Mouse (Mus musculus) midbrain, embryonic 15.5 days (tissue): ENCODE measurements around the gene Zfp874a. TPM values are rescaled to one million over a fixed set of nuclear protein-coding genes. Genes with fewer than 3 reads are reported as not detected.

Experiments used
- polyA plus RNA-seq: library from polyadenylated mRNA; unstranded; fragments of >200 nt; fragmentation: Nextera tagmentation; extraction: Ambion mirVana; gene quantifications from 2 replicates; pipeline ENCODE4 v1.2.1, GENCODE M21; 2015

The Zfp874a gene
- polyA plus RNA-seq, 1 experiment from 2014 or later: 5.6 TPM

Other genes starting within 250 kb of the Zfp874a start
- gene Zfp458, start 173.2 kb downstream of the Zfp874a start, polyA plus RNA-seq: 5.1 and 6.3 TPM in 2 replicates
- 0.91 and 1.5 TPM in 2 replicates for gene Zfp457, start 145.1 kb downstream of the Zfp874a start, polyA plus RNA-seq
- gene Zfp595, start 119.1 kb downstream of the Zfp874a start, polyA plus RNA-seq: 1.4 and 1.6 TPM in 2 replicates
- gene Gm28044, start 91.1 kb downstream of the Zfp874a start, polyA plus RNA-seq: not detected in 2 replicates
- gene Zfp953, start 91.0 kb downstream of the Zfp874a start, polyA plus RNA-seq: 0.49 and 0.68 TPM in 2 replicates
- not detected in 2 replicates for gene Gm28041, start 75.9 kb downstream of the Zfp874a start, polyA plus RNA-seq
- gene Zfp456, start 75.8 kb downstream of the Zfp874a start, polyA plus RNA-seq: 0.53 and 0.79 TPM in 2 replicates
- gene Zfp429, start 51.8 kb downstream of the Zfp874a start, polyA plus RNA-seq: 4.2 and 4.9 TPM in 2 replicates
- 1.0 and 1.3 TPM in 2 replicates for gene Zfp459, start 30.2 kb downstream of the Zfp874a start, polyA plus RNA-seq
- 2.3 and 3.0 TPM in 2 replicates for gene Zfp874b, start 32.6 kb upstream of the Zfp874a start, polyA plus RNA-seq
- 13.0 and 13.7 TPM in 2 replicates for gene Zfp58, start 48.9 kb upstream of the Zfp874a start, polyA plus RNA-seq
- not detected in 2 replicates for gene Gm26965, start 74.5 kb upstream of the Zfp874a start, polyA plus RNA-seq
- 36.8 and 39.6 TPM in 2 replicates for gene Zfp87, start 74.6 kb upstream of the Zfp874a start, polyA plus RNA-seq
- gene Zfp748, start 102.2 kb upstream of the Zfp874a start, polyA plus RNA-seq: 13.4 and 14.7 TPM in 2 replicates
- gene Zfp729b, start 158.1 kb upstream of the Zfp874a start, polyA plus RNA-seq: 4.7 and 4.9 TPM in 2 replicates
- 0.26 TPM in 1 of 2 replicates, not detected in the other for gene Gm49345, start 186.1 kb upstream of the Zfp874a start, polyA plus RNA-seq
- 3.1 and 3.6 TPM in 2 replicates for gene Zfp729a, start 186.2 kb upstream of the Zfp874a start, polyA plus RNA-seq
- 15.5 and 16.8 TPM in 2 replicates for gene Zfp738, start 235.4 kb upstream of the Zfp874a start, polyA plus RNA-seq